Mouse (Mus musculus) neural tube, embryonic 15.5 days (tissue): ENCODE measurements around the gene Psmc1. TPM values are rescaled to one million over a fixed set of nuclear protein-coding genes. Genes with fewer than 3 reads are reported as not detected.
A peak's percentile ranks its signal among the peaks of the same experiment; 100 is the strongest.

Experiments used
- ATAC-seq: fragments of 200-750 bp; cut with Nextera tagmentation; 2 replicates; pipeline ENCODE4 v1.8.0; 2017; ENCODE audit warnings: mild to moderate bottlenecking, moderate TSS enrichment, moderate library complexity; ENCODE audit not compliant: low FRiP score
- H3K27ac ChIP-seq: fragments of 300-500 bp; sonication (generic); replicated peaks from 2 replicates; pipeline ENCODE4 v1.5.1; 2015; ENCODE audit warnings: mild to moderate bottlenecking, inconsistent platforms
- H3K27me3 ChIP-seq: fragments of 300-500 bp; sonication (generic); replicated peaks from 2 replicates; pipeline ENCODE4 v1.6.1; 2015; ENCODE audit warnings: inconsistent platforms
- H3K36me3 ChIP-seq: fragments of 300-500 bp; sonication (generic); 2 replicates; pipeline ENCODE4 v1.6.1; 2015; ENCODE audit warnings: inconsistent platforms
- H3K4me1 ChIP-seq: fragments of 300-500 bp; sonication (generic); 2 replicates; pipeline ENCODE4 v1.6.1; 2015; ENCODE audit warnings: inconsistent platforms
- H3K4me2 ChIP-seq: fragments of 300-500 bp; sonication (generic); 2 replicates; pipeline ENCODE4 v1.6.1; 2015; ENCODE audit warnings: inconsistent platforms, mild to moderate bottlenecking, moderate library complexity
- H3K4me3 ChIP-seq: fragments of 300-500 bp; sonication (generic); replicated peaks from 2 replicates; pipeline ENCODE4 v1.5.1; 2015; ENCODE audit warnings: mild to moderate bottlenecking, inconsistent platforms
- H3K9ac ChIP-seq: fragments of 300-500 bp; sonication (generic); replicated peaks from 2 replicates; pipeline ENCODE4 v1.6.1; 2015; ENCODE audit warnings: mild to moderate bottlenecking, inconsistent platforms
- H3K9me3 ChIP-seq: fragments of 300-500 bp; sonication (generic); replicated peaks from 2 replicates; pipeline ENCODE4 v1.6.1; 2016; ENCODE audit warnings: inconsistent platforms
- WGBS: fragments of 180-500 bp; shearing (Covaris S2); methylation state at CpG from one replicate; pipeline ENCODE4 v1.1.7; 2015; ENCODE audit warnings: mixed read lengths; 5-methylcytosine and 5-hydroxymethylcytosine counted together
- polyA plus RNA-seq: library from polyadenylated mRNA; unstranded; fragments of >200 nt; fragmentation: Nextera tagmentation; extraction: Ambion mirVana; gene quantifications from 2 replicates; pipeline ENCODE4 v1.2.1, GENCODE M21; 2015

Psmc1 gene
- polyA plus RNA-seq, 1 experiment from 2014 or later: 292 TPM

DNA sequence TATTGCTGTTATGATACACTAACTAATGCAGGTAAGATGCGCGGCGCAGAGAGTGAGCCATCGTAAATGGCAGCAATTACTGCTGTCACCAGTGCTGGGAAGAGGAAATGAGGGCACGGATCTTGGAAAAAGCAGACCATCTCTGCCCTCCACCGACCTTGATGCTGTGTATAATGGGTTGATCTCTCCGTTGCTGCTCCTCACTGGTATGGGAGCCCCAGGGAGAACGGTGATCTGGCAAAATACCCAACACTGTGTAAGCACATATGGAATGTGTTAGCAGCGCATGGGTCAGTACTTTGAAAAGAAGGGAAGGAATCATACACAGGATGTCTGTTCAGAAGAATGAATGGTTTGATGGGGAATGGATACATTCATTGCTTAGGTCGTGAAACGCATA lies 16.9 kb upstream of the Psmc1 start:
- Histone ChIP-seq H3K4me3 (no peak overlapping the region), H3K4me2 (no peak overlapping the region), H3K4me1 (no peaks in the 10 kb centered on the region), H3K9me3 (no peaks in the 10 kb centered on the region), H3K27ac (no peak overlapping the region), H3K36me3 (no peaks in the 10 kb centered on the region), H3K27me3 (no peaks in the 10 kb centered on the region), H3K9ac (no peak overlapping the region)
- WGBS: 85% methylated on average over 11 of the region's 11 CpGs
- ATAC-seq: no peak

DNA sequence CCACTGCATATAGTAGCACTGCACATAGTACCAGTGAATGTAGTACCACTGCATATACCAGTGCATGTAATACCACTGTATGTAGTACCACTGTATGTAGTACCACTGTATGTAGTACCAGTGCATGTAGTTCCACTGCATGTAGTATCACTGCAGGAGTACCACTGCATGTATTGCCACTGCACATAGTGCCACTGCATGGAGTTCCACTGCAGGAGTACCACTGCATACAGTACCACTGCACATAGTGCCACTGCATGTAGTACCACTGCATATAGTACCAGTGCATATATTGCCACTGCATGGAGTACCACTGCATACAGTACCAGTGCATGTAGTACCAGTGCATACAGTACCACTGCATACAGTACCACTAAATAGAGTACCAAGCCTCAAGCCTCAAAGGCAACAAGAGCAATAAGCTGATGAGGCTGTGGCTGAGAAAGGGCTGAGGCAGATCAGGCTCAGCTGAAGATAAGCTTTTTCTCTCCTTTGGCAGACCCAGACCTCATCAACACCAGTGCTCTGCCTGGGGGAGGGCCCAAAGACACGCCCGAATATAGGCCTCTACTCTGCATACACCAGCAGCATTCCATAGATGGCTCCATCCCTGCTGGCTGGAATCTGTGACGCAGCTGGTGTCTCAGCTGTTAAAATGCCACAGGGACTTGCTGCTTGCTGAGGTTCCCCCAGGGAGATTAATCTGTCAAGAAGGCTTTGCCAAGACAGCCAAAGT lies 9.8 kb upstream of the Psmc1 start:
- no peak for ATAC-seq
- H3K27ac ChIP-seq: no peak overlapping the region
- no peaks in the 10 kb centered on the region for H3K27me3 ChIP-seq
- no peak overlapping the region for H3K9ac ChIP-seq
- H3K4me2 ChIP-seq: no peak overlapping the region
- no peaks in the 10 kb centered on the region for H3K36me3 ChIP-seq
- no peaks in the 10 kb centered on the region for H3K4me1 ChIP-seq
- no peak overlapping the region for H3K4me3 ChIP-seq
- H3K9me3 ChIP-seq: no peaks in the 10 kb centered on the region
- WGBS: 50% methylated on average over 3 of the region's 3 CpGs

DNA sequence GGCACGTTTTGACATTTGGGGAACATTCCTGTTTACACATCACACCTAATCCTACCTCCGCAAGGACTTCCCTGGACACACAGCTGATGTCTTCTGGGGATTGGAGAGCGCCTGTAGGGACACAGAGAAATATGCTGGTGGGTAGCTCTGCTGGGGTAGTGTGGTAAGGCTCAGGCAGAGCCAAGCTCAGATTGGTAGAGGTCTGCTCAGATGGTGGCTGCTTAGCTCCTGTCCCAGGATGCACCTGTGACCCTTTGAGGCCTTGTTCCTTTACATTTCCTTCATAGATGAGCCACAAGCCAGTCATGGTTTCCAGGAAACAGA lies 9.3 kb upstream of the Psmc1 start:
- Histone ChIP-seq H3K4me1 (no peaks in the 10 kb centered on the region), H3K9ac (no peak overlapping the region), H3K27me3 (no peaks in the 10 kb centered on the region), H3K9me3 (no peaks in the 10 kb centered on the region), H3K27ac (no peak overlapping the region), H3K4me3 (no peak overlapping the region), H3K36me3 (no peaks in the 10 kb centered on the region), H3K4me2 (no peak overlapping the region)
- WGBS: 63% methylated on average over 3 of the region's 3 CpGs
- ATAC-seq: no peak

GRCm38 (mm10) chr12:100101651-100102050 lies 8.3 kb upstream of the Psmc1 start:
- Histone ChIP-seq H3K4me1 (peaks cover 6% of the 10 kb centered on the region; the same call in 1 of the 2 replicates), H3K4me2 (no peak overlapping the region), H3K27ac (no peak overlapping the region), H3K27me3 (no peaks in the 10 kb centered on the region), H3K4me3 (no peak overlapping the region), H3K36me3 (no peaks in the 10 kb centered on the region), H3K9me3 (no peaks in the 10 kb centered on the region), H3K9ac (no peak overlapping the region)
- no peak for ATAC-seq
- 83% methylated on average over 3 of the region's 3 CpGs for WGBS

DNA sequence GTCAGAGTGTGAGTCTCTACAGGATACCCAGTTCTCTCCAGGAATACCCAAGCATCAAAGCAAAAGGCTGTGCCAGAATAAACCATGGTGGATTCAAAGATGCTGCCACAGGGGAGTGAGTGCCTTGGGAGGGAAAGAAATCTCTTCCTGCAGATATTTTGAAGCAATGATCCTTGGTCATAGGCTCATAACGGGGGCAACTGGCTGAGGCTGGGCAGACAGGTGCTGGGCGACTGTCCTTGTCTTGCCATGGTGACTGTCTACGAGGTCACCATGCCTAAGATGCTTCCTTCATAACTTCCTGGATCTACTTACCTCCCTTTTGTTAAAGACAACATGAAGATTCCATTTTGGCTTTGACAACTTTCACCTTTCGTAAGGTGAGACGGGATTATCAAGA lies 5.4 kb upstream of the Psmc1 start:
- H3K9ac ChIP-seq: no peak overlapping the region
- peaks cover 10% of the 10 kb centered on the region for H3K4me1 ChIP-seq
- H3K27me3 ChIP-seq: no peaks in the 10 kb centered on the region
- H3K4me3 ChIP-seq: no peak overlapping the region
- H3K36me3 ChIP-seq: no peaks in the 10 kb centered on the region
- ATAC-seq: no peak
- no peaks in the 10 kb centered on the region for H3K9me3 ChIP-seq
- no peak overlapping the region for H3K27ac ChIP-seq
- H3K4me2 ChIP-seq: no peak overlapping the region
- WGBS: 92% methylated on average over 5 of the region's 5 CpGs

DNA sequence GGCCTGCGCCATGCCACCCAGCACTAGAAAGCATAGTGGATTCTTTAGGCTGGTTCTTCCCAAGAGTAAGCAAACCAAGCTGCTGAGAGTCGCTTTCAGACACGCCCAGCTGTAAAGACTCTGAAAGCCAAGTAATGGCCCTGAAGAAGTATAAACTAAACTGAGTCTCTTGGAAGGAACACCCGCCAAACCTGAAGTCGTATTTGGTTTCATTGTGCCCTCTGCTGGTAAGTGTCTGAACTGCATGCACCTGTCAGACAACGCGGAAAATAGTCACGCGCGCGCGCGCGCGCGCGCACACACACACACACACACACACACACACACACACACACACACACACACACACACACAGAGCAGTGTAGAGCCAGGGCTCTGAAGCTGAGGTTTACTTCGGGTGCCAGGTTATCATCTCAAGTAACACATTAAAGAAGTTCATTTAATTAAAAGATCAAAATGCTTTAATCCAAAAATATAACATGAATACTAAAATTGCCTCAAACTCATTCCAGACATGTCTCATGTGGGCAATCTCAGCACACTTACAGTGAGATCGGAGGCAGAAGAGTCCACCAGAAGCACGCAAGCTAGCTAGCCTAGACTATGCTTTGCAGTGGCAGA lies 3.6 kb upstream of the Psmc1 start:
- H3K27ac ChIP-seq: no peak overlapping the region
- ATAC-seq: no peak
- H3K9me3 ChIP-seq: no peaks in the 10 kb centered on the region
- no peak overlapping the region for H3K9ac ChIP-seq
- no peak overlapping the region for H3K4me3 ChIP-seq
- 14% methylated on average over 20 of the region's 20 CpGs for WGBS
- H3K27me3 ChIP-seq: no peaks in the 10 kb centered on the region
- peaks cover 21% of the 10 kb centered on the region for H3K4me1 ChIP-seq
- H3K36me3 ChIP-seq: no peaks in the 10 kb centered on the region
- peak overlapping the region; percentile 31 for H3K4me2 ChIP-seq

GRCm38 (mm10) chr12:100107436-100107835 lies 2.5 kb upstream of the Psmc1 start:
- no peak for ATAC-seq
- H3K27me3 ChIP-seq: no peaks in the 10 kb centered on the region
- WGBS: 58% methylated on average over 4 of the region's 4 CpGs
- H3K4me2 ChIP-seq: no peak overlapping the region
- no peaks in the 10 kb centered on the region for H3K9me3 ChIP-seq
- no peak overlapping the region for H3K9ac ChIP-seq
- H3K4me1 ChIP-seq: peaks cover 25% of the 10 kb centered on the region
- no peak overlapping the region for H3K4me3 ChIP-seq
- H3K36me3 ChIP-seq: 0 out of 2 replicates have a peak, but pooled peaks cover 7% of the 10 kb centered on the region
- H3K27ac ChIP-seq: no peak overlapping the region

DNA sequence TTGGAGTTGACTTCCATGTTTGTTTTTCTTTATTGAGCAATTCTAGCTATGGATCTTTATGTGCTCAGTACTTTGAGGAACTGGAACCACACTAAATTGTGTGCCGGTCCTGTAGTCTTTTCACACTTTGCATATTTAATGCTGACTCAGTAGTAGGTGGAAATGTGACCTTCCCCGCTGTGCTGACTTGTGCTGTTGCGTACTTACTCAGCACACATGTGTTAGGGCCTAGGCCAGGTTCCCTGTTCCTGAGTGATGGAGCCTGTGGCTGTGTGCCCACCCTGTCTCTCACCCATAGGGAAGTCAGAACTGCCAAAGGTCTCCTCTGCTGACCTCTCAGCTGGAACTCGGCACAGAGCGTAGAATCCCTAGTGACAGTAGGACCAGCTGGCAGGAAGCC lies 6.0 kb downstream of the Psmc1 start:
- WGBS: 91% methylated on average over 5 of the region's 5 CpGs
- peaks cover 85% of the 10 kb centered on the region for H3K36me3 ChIP-seq
- no peak overlapping the region for H3K9ac ChIP-seq

GRCm38 (mm10) chr12:100122921-100123381 lies 13.0 kb downstream of the Psmc1 start:
- no peak overlapping the region for H3K4me3 ChIP-seq
- H3K9me3 ChIP-seq: no peaks in the 10 kb centered on the region
- H3K9ac ChIP-seq: no peak overlapping the region
- no peaks in the 10 kb centered on the region for H3K27me3 ChIP-seq
- 86% methylated on average over 7 of the region's 7 CpGs for WGBS
- no peak for ATAC-seq
- H3K36me3 ChIP-seq: peaks cover 87% of the 10 kb centered on the region
- H3K27ac ChIP-seq: no peak overlapping the region
- no peaks in the 10 kb centered on the region; the same call in 1 of the 2 replicates for H3K4me1 ChIP-seq
- H3K4me2 ChIP-seq: no peak overlapping the region

More for the DNA sequence above, 6.0 kb downstream of the Psmc1 start:
- H3K4me3 ChIP-seq: no peak overlapping the region
- H3K27me3 ChIP-seq: no peaks in the 10 kb centered on the region
- H3K4me2 ChIP-seq: no peak overlapping the region
- H3K27ac ChIP-seq: no peak overlapping the region
- peaks cover 7% of the 10 kb centered on the region for H3K4me1 ChIP-seq
- no peak for ATAC-seq
- H3K9me3 ChIP-seq: no peaks in the 10 kb centered on the region

- Histone ChIP-seq H3K36me3 (peaks cover 83% of the 10 kb centered on the region), H3K9me3 (no peaks in the 10 kb centered on the region), H3K27ac (no peak overlapping the region), H3K9ac (no peak overlapping the region), H3K4me3 (no peak overlapping the region), H3K4me1 (no peaks in the 10 kb centered on the region; the same call in 1 of the 2 replicates), H3K4me2 (no peak overlapping the region), H3K27me3 (no peaks in the 10 kb centered on the region)
- 89% methylated on average over 9 of the region's 9 CpGs for WGBS
- no peak for ATAC-seq
Observed at GRCm38 (mm10) chr12:100123476-100123875, 13.5 kb downstream of the Psmc1 start.

GRCm38 (mm10) chr12:100124913-100125798 lies 15.2 kb downstream of the Psmc1 start:
- H3K9me3 ChIP-seq: no peaks in the 10 kb centered on the region
- no peak for ATAC-seq
- no peak overlapping the region for H3K27ac ChIP-seq
- 84% methylated on average over 16 of the region's 16 CpGs for WGBS
- H3K4me1 ChIP-seq: no peaks in the 10 kb centered on the region; the same call in 1 of the 2 replicates
- H3K4me3 ChIP-seq: no peak overlapping the region
- H3K36me3 ChIP-seq: peaks cover 83% of the 10 kb centered on the region
- no peak overlapping the region for H3K4me2 ChIP-seq
- H3K27me3 ChIP-seq: no peaks in the 10 kb centered on the region
- no peak overlapping the region for H3K9ac ChIP-seq
